Mouse (Mus musculus) left cerebral cortex, postnatal 25 days (tissue): ENCODE data around the gene Gm38655. TPM values are rescaled to one million over a fixed set of nuclear protein-coding genes. Genes with fewer than 3 reads are reported as not detected.
"Not testable (repeated sequence)": the region's sequence is repeated elsewhere in the genome, so short reads cannot be mapped to it uniquely, and the experiment has no call there.

Experiments
- DNase-seq, 2 experiments: peaks; one replicate each; pipeline ENCODE4 v3.0.0; 2022; ENCODE audit warnings: low spot score in 2 of 2, mixed read lengths in 1 of 2
- intact Hi-C: fragments of 180-260 bp; cut with DNase I; formaldehyde crosslinking; loops from one replicate; pipeline ENCODE4 v1.15.1; 2025
- total RNA-seq, 2 experiments: library from RNA; stranded (reverse); gene quantifications; 2 replicates each; pipeline ENCODE4 v1.2.3; 2021

Gene Gm38655
- total RNA-seq, 2 experiments from 2014 or later, result not detected

DNA sequence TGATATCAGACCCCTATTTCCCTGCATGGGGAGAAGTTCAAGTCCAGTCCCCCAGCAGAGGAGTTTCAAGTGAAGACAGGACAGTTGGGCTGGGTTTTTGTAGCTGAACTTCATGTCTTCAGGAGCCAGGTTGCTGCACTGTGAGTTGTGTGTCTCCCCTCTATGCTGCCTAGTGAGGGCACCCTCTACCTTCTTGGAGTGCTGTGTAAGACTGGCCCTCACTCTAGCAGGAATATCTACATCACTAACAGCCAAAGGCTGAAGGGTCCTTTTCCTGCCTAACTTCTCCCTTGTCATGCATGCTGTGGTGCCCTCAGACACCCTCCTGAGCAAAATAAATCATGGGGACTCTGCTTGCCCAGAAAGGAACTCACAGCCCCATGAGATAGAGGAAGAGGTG, 8.0 kb upstream of the Gm38655 start:
- no peak for DNase-seq
- intact Hi-C loops, result no loop called here

DNA sequence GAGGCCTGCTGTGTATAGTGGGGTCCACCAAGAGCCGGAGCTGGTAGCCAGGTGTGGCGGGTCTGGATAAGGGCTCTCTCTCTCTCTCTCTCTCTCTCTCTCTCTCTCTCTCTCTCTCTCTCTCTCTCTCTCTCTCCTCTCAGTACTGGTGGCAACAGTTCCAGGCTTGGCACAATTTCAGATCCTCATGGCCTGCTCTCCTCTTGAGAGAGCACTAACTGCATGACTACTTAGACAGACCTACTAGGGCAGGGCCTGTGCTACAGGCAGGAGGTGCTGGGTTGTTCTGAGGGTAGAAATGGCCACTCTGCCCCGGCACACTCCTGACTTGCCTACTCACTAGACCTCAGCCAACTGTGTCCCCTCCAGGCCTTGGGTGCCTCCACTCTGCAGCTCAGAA, 2.7 kb downstream of the Gm38655 start:
- intact Hi-C loops, result no loop called here
- DNase-seq, result no peak

DNA sequence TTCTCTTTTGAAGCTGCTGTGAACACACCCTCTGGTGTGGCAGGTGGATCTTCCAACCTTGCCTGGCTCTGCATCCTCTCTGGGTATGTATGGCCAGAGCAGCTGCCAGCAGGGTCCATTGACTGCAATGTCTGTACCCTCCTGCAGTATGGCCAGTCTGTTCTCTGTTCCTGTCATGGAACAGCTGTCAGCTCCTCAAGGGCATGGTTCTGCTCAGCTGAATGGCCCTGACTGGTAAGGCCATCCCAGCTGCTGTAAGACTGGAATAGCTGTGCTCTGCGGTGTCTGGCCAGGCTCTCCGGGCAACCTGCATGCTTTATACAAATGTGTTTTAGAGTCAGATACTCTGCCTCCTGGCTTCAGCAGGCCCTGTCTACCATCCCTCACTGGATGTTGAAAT, 5.6 kb downstream of the Gm38655 start:
- no peak for DNase-seq
- intact Hi-C loops, result no loop called here

DNA sequence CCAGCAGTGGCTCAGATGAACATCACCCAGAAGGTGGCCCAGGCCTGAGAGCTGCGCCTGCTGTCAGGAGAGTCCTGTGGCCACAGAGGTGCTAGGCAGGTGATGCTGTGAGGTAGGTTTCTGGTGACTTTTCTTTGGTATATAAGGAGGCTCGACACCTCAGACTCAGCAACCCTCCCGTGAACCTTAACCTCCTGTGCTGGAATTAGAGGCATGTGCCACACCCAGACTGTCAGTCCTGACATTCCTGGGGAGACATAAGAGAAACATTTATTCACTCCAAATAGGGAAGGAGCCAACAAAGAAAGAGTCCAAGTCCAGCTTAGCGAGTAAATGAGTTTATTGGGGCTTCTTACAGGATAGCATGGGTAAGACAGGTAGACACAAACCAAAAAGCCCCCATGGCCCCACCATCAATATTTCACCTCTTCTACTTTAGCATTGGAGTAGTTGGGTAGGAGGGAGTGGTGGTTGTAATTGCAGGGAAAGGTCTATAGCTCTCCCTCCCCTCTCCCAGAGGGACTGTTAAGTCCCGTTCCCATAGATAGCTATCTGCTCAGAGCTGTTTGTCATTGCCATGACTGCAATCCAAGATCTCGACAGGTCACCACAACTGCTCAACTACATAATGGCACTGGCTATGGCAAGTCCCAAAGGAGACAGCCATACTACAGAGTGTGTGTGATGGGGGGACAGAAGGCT, 9.2 kb downstream of the Gm38655 start:
- intact Hi-C loops, result no loop called here

DNA sequence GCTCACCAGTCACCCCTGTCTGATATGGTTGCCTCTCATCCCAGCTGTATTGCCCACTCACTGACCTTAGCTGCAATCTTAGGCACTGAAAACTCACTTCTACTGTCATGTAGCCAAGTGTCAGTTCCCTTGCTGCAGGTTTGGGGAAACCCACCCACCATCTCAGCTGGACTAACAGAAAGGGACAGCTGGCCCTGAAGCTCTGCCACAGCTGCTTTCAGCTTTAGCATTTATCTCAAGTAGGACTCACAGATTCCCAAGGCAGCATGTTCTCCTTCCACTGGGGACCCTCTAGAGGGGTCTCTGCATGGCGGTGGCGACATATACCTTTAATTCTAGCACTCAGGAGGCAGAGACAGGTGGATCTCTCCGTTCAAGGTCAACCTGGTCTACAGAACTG, 10.5 kb downstream of the Gm38655 start:
- intact Hi-C loops, result no loop called here
- DNase-seq, result no peak

More for the DNA sequence above, 9.2 kb downstream of the Gm38655 start:
- DNase-seq, result no peak

DNA sequence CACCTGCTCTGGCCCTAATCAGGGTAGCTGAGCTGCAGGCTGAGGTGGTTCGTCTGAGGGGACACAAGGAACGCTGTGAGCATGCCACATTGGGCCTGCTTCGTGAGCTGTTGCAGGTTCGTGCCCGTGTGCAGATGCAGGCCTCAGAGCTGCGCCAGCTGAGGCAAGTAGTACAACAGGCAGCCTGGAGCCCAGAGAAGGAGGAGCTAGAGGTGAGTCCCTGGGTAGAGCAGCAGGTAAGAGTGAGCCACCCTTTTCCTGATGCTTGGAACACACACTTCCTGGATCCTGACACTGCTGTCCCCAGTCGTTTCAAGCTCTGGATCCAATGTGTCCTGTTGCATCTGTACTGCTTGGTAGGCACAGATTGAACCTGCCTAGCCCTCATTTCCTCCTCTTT, 11.9 kb downstream of the Gm38655 start:
- no peak for DNase-seq
- intact Hi-C loops, result no loop called here

DNA sequence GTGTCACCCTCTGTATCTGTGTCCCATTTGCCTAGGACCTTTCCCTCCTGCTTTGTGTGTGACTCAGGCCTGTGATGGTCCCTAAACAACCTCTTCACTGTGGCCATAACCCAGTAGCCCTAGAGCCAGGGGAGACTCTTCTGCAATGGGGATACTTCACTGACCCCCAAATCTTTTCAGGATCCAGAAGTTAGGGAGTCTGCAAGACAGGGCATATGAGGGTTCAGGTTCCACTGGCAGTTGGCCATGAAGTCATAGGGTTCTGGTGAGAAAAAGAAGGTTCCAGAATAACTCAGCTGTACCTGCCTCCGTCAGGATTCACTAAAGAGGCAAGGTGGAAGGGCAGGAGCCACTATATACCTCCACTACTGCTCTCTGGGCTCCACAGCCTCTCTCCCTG, 13.1 kb downstream of the Gm38655 start, which contains the start of gene Ccdc154:
Ccdc154 (plus strand) TSS at position 301 of the 400 bp plus-strand sequence.
- DNase-seq, result no peak
- intact Hi-C loops, result no loop called here

DNA sequence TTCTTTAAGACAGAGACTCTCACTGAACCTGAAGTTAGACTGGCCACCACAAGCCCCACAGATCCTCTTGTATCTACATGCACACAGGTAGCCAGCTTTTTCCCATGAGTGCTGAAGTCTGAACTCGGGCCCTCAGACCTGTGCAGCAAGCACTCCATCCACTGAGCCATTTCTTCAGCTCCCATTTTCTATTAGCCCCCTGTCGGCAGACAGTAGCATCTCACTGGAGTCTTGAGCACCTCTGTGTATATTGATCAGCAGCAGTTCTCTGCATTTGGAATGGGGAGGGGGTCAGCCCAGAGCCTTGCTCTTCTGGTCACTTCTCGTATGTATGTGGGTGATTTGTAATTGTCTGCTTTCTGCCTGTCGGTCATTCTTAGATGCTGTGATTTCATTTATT, 35.3 kb downstream of the Gm38655 start:
- DNase-seq, result no peak
- intact Hi-C loops, result no loop called here

DNA sequence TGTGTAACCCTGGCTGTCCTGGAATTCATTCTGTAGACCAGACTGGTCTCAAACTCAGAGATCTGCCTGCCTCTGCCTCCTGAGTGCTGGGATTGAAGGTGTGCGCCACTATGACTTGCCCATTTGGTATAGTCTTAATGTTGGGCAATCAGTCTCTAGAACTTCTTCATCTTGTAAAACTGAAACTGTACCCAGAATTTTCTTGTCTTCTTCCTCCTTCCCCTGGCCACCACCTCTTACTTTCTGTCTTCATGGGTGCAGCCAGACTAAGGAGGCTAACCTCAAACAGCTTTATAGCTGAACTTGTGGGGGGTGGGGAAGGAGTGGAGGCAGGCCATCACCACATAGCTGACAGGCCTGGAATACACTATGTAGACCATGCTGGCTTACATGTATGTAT, 36.5 kb downstream of the Gm38655 start:
- DNase-seq, result no peak
- intact Hi-C loops, result no loop called here

DNA sequence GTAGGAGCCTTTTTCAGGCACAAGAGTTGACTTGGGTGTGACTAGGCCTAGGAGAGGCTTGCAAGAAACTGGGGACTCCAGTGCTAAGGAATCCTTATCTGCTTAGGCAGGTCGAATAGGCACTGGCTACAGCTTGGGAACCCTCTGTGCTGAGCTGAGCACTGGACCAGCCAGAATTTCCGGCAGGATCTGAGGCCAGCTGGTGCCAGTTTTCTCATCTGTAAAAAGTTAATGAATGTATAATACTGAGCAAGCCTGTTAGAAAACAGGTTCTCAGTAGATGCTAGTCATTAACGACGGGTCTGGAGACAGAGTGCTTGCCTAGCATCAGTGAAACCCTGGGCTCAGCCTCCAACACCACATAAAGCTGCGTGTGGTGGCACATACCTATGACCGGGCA, 39.6 kb downstream of the Gm38655 start:
- intact Hi-C loops, result no loop called here
- DNase-seq, result no peak

DNA sequence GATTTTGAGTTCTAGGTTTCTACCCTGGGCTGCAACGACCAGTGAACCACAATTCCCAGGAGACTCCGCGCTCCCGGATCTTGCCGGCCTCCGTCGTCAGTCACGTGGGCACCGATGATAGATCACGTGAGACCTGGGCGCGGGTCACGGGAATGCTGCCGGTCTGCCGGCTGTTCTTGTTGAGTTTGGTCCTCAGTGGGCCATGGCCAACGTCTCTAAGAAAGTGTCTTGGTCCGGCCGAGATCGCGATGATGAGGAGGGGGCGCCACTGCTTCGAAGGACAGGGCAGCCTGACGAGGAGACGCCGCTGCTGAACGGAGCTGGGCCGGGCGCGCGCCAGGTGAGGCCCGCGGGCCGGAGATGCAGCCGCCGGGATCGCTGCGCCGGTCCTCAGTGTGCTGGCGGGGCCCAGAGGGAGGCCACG, 42.0 kb downstream of the Gm38655 start, which contains the start of gene Clcn7:
Clcn7 (plus strand) TSS at position 117 of the 424 bp plus-strand sequence.
- intact Hi-C loops, result loop anchor here (1.0 to 2.0 kb wide), 2 partner anchors 16 to 51 kb away; partner anchors contain the start of gene BC003965

DNA sequence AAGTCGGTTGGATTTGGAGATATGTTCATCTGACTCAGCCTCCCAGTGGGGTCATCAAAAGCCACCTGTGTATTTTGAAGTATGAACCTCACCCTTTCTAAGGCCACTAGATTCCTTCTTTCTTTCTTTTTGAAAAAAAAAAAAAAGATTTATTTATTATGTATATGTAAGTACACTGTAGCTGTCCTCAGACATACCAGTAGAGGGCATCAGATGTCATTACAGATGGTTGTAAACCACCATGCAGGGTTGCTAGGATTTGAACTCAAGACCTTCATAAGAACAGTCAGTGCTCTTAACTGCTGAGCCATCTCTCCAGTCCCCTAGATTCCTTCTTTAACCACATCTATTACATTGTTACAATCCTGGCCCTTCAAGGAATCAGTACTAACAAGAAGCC, 45.2 kb downstream of the Gm38655 start:
- intact Hi-C loops, result no loop called here
- DNase-seq, result no peak

More for the DNA sequence above, 42.0 kb downstream of the Gm38655 start, which contains the start of gene Clcn7:
- DNase-seq, result peak; percentile 95 to 97

DNA sequence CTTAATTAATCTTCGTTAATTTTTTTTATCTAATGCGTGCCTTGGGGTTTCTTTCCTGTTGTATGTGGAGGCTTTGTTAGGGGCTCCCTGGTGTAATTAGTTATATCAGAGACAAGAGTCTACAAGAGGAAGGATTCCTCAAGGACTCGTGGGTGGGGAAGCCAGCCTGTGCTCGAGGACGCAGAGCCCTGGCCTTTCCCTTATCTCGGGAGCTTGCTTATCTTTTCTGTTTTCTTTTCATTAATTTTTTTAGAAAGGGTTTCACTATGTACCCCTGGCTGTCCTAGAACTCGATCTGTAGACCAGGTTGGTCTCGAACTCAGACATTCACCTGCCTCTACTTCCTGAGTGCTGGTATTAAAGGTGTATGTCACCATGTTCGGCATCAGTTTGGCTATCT, 47.6 kb downstream of the Gm38655 start:
- intact Hi-C loops, result no loop called here
- DNase-seq, result no peak

DNA sequence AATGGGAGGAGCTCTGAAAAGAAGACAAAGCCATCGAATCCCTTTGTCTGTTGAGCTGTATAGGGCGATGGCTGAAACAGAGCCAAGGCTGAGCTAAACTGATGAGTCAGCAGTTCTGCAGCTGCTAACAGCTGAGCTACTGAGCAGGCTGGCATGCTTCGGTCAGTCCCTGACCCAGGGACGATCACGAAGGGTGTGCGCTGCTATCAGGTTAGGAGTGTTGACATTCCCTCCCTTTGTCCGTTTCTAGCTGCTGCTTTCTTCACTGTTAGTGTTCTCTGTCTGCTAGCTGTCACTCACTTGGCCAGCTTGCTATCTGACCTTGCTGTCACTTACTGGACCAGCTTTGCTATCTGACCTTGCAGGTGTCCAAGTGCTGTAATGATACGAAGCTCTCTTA, 48.2 kb downstream of the Gm38655 start:
- DNase-seq, result peak in 1 of 2 experiments; percentile 9

DNA sequence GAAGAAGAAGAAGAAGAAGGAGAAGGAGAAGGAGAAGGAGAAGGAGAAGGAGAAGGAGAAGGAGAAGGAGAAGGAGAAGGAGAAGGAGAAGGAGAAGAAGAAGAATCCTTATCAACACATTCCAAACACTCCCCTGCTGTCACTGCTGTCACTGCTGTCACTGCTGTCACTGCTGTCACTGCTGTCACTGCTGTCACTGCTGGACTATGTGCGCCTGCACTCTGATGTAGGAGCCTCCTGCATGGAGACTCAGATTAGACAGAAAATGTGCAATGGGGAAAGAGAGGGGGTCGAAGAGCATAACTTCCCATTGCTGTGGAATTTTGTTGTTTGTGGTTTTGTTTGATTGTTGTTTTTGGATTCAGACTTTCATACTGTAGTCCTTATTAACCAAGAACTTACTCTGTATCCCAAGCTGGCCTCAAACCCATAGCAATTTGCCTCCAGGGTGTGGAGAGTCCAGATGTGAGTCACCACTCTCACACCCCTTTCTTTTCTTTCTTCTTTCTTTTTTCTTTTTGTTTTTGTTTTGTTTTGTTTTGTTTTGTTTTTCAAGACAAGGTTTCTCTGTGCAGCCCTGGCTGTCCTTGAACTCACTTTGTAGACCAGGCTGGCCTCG, 49.7 kb downstream of the Gm38655 start:
- intact Hi-C loops, DNase-seq: not testable (repeated sequence)

More for the DNA sequence above, 48.2 kb downstream of the Gm38655 start:
- intact Hi-C loops, result no loop called here

DNA sequence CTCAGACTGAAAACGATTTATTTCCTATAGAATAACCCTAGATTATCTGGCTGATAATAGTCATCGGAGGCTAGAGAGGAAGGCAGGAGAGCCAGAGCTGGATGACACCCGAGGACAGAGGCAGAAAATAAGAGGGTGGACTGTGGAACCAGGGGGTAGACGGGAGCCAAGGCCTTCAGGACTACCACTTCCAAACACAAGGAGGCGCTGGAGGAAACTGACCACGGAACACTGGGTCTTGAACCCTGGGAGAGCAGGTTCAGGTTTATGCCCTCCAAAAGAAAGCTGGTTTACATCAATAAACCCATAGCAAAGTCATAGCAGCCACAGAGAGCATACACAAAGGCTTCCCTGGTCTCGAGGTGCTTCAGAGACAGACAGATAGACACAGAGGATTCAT, 51.3 kb downstream of the Gm38655 start:
- DNase-seq, result no peak
- intact Hi-C loops, result no loop called here

Other genes with a start within 250 kb of the Gm38655 start
- gene Mapk8ip3, start 238.5 kb downstream of the Gm38655 start, total RNA-seq, result 100 to 1,000 TPM; 345 to 372 TPM
- 1 to 10 TPM; 5.5 to 5.6 TPM for gene Jpt2, start 214.8 kb downstream of the Gm38655 start, total RNA-seq
- 10 to 100 TPM; 25.7 to 26.6 TPM for gene Cramp1l, start 159.7 kb downstream of the Gm38655 start, total RNA-seq
- gene Ift140, start 159.4 kb downstream of the Gm38655 start, total RNA-seq, result 10 to 100 TPM; 21.9 to 23.0 TPM
- 10 to 100 TPM; 10.5 to 11.8 TPM for gene Tmem204, start 91.9 kb downstream of the Gm38655 start, total RNA-seq
- gene Telo2, start 59.5 kb downstream of the Gm38655 start, total RNA-seq, result 10 to 100 TPM; 26.3 to 28.7 TPM
- gene Ptx4, start 54.7 kb downstream of the Gm38655 start, total RNA-seq, result under 1 TPM; 0.46 to 0.76 TPM
- gene Clcn7, start 42.1 kb downstream of the Gm38655 start, total RNA-seq, result 10 to 100 TPM; 51.4 to 52.3 TPM
- under 1 TPM; 0.14 TPM for gene Ccdc154, start 13.0 kb downstream of the Gm38655 start, total RNA-seq
- 10 to 100 TPM; 19.9 to 21.3 TPM for gene BC003965, start 9.1 kb upstream of the Gm38655 start, total RNA-seq
- gene Unkl, start 12.9 kb upstream of the Gm38655 start, total RNA-seq, result 10 to 100 TPM; 37.3 to 38.6 TPM
- 10 to 100 TPM; 71.3 to 79.8 TPM for gene Gnptg, start 64.7 kb upstream of the Gm38655 start, total RNA-seq
- 10 to 100 TPM; 24.6 to 25.4 TPM for gene Tsr3, start 64.7 kb upstream of the Gm38655 start, total RNA-seq
- 10 to 100 TPM; 17.9 to 28.6 TPM for gene Baiap3, start 80.9 kb upstream of the Gm38655 start, total RNA-seq
- 100 to 1,000 TPM; 209 to 215 TPM for gene Ube2i, start 99.2 kb upstream of the Gm38655 start, total RNA-seq
- gene Prss34, start 122.9 kb upstream of the Gm38655 start, total RNA-seq, result not detected
- gene Prss28, start 133.2 kb upstream of the Gm38655 start, total RNA-seq, result not detected
- not detected for gene Prss29, start 143.2 kb upstream of the Gm38655 start, total RNA-seq
- gene Tpsab1, start 170.1 kb upstream of the Gm38655 start, total RNA-seq, result not detected
- gene Tpsb2, start 190.8 kb upstream of the Gm38655 start, total RNA-seq, result not detected
- not detected for gene Tpsg1, start 193.8 kb upstream of the Gm38655 start, total RNA-seq